Mouse (Mus musculus): ENCODE results near the gene Tex26.

The Tex26 gene

GRCm38 (mm10) chr5:149439531-149440179 is at the start of gene Tex26:
Tex26 (plus strand) TSS chr5:149439660.
- in situ Hi-C loops (cut with MboI, MseI), result no loop called here

DNA sequence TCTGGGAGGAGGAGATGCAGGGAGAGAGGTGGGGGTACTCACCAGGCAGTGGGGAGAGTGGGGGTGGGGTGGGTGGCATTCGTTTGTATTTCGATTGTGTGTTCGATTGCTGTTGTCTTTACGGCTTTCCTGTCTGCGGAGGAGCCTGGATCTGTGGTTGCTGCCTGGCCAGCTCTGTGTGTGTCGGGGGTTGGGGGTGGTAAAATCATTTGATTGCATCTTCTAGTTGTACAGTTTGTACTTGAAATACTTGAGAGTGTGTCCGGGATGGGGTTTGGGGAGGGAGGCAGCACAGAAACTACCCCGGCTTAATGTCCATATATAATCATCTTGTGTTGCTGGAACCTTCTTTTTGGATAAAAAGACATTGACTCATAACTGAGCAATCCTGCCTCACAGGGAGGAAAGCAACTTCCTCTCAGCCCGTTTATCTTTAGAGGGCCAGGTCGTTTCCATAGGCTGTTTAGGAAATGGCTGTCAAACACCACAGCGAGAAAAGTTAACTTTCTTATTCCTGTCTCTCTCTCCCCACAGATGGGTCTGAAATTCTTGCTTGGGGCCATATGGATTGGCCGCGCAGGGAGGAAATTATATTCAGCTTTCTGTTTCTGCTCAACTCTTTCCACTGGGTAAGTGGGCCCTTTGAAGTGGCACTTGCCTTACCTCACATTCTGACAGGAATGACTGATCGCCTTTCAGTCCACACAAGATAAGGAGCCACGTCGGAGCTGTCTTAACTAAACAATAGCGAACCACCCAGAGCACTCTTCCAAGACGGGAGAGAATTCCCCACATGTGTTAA is 47.7 kb upstream of the Tex26 start:
- in situ Hi-C loops (cut with MboI, MseI), result no loop called here

DNA sequence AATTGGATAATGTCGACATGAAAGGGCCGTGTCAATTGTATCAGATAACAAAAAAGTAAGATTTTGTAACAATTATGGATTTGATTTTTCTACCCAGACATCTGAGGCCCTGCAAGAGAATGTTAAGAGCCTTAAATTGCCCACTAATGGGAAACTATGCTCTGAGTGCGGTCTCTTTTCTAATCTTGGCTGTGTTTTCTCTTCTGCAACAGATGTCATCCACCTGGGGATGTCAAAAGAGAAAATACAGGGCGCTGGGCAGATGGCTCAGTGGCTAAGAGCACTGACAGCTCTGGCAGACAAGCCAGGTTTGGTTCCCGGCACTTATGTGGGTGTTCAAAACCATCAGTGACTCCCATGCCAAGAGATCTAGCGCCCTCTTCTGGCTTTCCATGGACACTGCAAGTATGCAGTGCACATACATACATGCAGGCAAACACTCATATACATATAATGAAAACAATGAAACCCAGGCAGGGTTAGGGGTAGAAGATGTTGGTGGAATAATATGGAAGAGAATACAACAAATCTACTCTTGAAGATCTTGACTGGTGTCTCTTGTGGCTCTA is 47.0 kb upstream of the Tex26 start:
- in situ Hi-C loops (cut with MboI, MseI), result no loop called here

- in situ Hi-C loops (cut with MboI, MseI), result no loop called here
Measured at GRCm38 (mm10) chr5:149401446-149401975, 37.9 kb upstream of the Tex26 start.

GRCm38 (mm10) chr5:149402029-149402428 is 37.4 kb upstream of the Tex26 start:
- in situ Hi-C loops (cut with MboI, MseI), result no loop called here

GRCm38 (mm10) chr5:149403386-149403785 is 36.1 kb upstream of the Tex26 start:
- in situ Hi-C loops (cut with MboI, MseI), result no loop called here

GRCm38 (mm10) chr5:149404710-149405109 is 34.8 kb upstream of the Tex26 start:
- in situ Hi-C loops (cut with MboI, MseI), result no loop called here

- in situ Hi-C loops (cut with MboI, MseI), result no loop called here
Measured at GRCm38 (mm10) chr5:149406791-149407276, 32.6 kb upstream of the Tex26 start.

DNA sequence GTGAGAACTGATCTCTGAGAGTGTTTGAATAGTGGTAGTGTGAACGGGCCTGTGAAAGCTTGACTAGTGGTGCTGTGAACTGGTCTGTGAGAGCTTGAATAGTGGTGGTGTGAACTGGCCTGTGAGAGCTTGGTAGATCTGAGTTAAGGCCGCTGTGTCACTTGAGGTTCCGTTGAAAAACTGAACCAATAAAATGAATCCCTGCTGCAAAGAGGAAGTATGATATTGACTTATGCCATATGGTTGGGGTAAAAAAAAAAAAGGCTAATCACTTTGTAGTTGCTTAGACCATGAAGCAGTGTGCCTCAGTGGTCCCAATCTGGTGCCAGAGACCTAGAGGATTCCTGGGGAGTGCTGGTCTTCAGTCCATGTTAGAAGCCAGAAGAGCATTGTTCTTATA is 30.0 kb upstream of the Tex26 start:
- in situ Hi-C loops (cut with MboI, MseI), result no loop called here

DNA sequence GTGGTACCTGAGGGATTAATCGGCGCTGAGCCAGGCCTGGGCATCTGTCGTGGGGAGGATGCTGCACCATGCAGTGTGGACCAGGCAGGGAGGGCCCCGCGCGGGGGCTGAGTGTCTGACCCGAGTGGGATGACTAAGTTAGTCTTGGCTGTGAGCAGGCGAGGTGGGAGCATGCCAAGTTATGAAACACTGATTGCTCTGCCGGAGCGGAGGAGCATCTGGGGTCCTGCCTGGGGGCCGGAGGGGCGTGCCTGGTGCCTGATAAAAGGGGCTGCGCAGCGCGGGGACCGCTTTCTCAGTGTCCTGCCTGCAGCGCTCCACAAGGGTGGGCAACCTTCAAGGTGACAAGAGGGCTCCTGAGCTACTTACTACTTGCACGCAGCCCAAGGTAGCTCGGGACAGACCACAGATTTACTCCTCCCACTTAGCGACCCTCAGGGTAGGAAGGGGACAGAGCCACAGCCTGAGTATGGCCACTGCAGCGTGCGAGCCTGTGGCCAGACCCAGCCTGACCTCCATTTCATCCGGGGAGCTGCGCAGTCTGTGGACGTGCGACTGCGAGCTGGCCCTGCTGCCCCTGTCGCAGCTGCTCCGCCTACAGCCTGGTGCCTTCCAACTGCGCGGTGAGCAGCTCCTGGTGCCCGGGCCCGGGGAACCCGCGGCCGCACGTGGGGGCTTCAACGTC is 27.8 kb upstream of the Tex26 start, which contains the start of gene Medag:
Gene Medag (plus strand): TSS at position 241 of the 685 bp plus-strand sequence.
- in situ Hi-C loops (cut with MboI, MseI), result loop anchor here in 1 of 2 experiments (10.0 kb wide), 1 partner anchor 157 kb away; no protein-coding TSS in a partner anchor

DNA sequence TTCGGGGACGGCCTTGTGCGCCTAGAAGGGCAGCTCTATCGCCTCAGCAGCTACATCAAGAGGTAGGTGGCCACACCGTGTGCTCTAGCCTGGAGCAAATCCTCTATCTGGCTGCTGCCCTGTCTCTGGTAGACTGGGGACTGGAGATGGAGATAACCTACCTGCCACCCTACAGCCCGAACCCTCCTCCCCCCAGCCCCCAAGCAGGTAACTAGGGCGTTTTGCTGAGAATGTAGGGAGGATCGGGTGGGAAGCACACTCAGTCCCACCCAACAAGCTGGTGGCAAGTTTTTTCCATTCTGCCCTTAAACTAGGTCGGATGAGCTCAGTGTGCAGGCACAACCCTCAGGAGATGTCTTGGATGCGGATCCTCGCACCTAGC is 27.3 kb upstream of the Tex26 start:
- in situ Hi-C loops (cut with MboI, MseI), result loop anchor here in 1 of 2 experiments (10.0 kb wide), 1 partner anchor 157 kb away; no protein-coding TSS in a partner anchor

DNA sequence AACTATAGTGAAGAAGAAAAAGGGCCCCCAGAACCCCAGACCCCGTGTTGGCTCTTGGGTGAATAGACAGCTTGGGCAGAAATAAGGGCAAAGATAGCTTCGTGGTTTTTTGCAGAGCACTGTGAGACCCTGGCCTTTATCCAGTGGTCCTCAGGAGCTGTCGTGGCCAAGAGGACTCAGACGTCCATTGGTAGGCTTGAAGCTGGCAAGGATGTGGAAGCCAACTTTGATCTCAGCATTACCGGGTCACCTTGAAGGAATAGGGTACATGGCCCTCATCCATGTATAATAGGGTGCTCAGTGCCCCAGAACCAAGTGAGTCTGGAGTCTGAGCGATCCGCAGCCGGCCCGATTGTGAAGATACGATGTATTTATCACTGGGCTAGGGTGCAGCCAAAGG is 26.8 kb upstream of the Tex26 start:
- in situ Hi-C loops (cut with MboI, MseI), result loop anchor here in 1 of 2 experiments (10.0 kb wide), 1 partner anchor 158 kb away; no protein-coding TSS in a partner anchor

DNA sequence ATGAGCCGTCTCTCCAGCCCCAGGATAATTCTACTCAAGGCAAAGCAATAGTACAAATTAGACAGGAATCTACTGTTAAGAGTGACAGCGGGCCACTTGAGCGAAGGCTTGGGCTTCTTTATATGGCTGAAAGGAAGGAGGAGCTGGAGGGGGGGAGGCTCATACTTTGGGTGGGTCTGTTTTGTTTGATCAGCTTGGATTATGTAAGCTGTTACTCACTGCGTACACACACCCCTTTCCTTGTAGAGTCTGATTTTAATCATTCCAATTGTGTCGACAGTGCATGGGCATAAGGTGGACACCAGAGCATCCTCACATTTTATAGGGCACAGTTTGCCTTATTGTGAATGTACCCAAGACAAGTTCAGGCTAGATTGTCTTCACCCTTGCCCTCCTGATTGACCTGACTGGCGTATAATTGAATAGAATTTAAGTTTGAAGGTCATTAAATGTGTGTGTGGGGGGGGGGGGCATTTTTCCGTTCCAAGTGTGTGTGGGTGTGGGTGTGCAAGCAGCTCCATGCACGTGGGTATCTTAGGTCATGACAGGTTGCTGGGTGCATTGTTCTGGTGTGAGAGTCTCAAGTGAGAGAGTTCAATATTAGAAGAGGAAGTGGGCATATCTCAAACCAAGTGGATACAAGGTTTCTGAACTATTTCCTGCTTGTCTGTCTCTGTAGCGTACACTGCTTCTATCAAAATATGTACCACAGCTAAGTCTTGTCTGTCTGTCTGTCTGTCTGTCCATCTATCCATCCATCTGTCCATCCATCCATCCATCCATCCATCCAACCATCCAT is 24.9 kb upstream of the Tex26 start:
- in situ Hi-C loops (cut with MboI, MseI), result loop anchor here in 1 of 2 experiments (10.0 kb wide), 1 partner anchor 160 kb away; no protein-coding TSS in a partner anchor

DNA sequence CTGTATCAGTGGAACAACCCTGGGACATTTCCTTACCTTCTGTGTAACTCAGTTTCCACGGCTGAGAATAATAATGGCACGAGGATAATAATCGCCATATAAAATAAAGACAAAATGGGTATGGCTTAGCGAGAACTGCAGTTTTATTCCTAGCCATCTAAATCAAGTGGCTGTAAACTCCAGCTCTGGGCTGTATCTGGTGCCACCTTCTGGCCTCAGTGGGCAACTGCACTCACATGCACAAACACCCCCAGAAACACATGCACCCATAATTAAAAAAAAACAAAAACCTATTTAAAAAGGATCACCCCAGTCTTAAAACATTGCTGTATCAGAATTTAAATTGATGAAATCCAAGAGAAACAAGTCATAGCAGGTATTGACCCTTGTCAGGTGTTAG is 22.1 kb upstream of the Tex26 start:
- in situ Hi-C loops (cut with MboI, MseI), result loop anchor here in 1 of 2 experiments (10.0 kb wide), 1 partner anchor 163 kb away; no protein-coding TSS in a partner anchor

DNA sequence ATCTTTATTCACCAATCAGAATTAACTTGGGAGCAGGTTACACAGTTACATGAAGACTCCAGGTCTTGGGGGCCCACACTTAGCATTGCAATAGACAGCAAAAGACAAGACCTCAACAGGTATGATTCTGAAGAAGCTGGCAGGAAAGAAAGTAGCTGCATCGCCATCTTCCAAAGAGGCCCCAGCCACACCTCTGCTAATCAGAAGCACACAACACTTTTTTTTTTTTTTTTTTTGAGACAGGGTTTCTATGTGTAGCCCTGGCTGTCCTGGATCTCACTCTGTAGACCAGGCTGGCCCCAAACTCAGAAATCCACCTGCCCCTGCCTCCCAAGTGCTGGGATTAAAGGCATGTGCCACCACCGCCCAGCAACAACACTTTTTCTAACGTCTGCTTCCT is 12.9 kb upstream of the Tex26 start:
- in situ Hi-C loops (cut with MboI, MseI), result no loop called here

GRCm38 (mm10) chr5:149427277-149428060 is 12.0 kb upstream of the Tex26 start:
- in situ Hi-C loops (cut with MboI, MseI), result no loop called here

GRCm38 (mm10) chr5:149428347-149428746 is 11.1 kb upstream of the Tex26 start:
- in situ Hi-C loops (cut with MboI, MseI), result no loop called here

DNA sequence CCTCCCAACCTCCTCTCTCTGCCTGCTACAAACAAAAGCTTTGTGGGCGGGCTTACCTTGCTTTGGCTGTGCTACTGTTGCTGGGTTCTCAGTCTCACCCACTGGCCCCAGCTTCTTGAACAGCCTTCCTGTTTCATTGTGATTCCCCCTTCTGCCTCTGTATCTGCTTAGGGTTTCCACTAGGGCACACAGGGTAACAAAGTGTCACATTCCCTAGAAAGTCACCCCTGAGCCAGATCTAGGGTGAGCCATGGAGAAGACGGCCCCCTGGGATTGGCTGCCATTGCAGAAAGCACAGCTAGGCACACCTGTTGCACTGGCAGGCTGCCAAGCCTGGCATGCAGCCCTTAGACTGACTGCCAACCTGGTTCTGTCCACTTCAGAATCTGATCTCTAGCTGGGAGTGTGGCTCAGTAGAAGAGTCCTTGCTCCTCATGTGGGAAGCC is 10.6 kb upstream of the Tex26 start:
- in situ Hi-C loops (cut with MboI, MseI), result no loop called here

DNA sequence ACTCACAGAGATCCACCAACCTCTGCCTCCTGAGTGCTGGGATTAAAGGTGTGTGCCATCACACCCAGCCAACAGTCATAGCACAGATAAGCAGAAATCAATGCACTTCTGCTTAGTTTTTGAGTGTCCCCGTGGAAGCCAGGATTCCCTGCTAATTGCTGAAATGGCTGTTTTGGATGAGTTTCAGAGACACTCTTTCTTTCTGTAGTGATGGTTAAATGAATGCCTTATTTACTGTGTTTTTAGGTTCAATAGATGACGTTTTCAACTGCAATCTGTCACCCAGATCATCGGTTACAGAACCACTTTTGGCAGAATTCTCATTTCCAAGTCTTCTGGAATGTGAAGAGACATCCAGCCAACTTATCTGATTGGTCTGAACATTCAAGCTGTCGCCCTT is 9.9 kb upstream of the Tex26 start:
- in situ Hi-C loops (cut with MboI, MseI), result no loop called here

GRCm38 (mm10) chr5:149430943-149431342 is 8.5 kb upstream of the Tex26 start:
- in situ Hi-C loops (cut with MboI, MseI), result no loop called here
